Mouse (Mus musculus) kidney, embryonic 15.5 days (tissue): ENCODE measurements around the gene Nek6. TPM values are rescaled to one million over a fixed set of nuclear protein-coding genes. Genes with fewer than 3 reads are reported as not detected.
A peak's percentile ranks its signal among the peaks of the same experiment; 100 is the strongest.

ENCODE experiments used
- ATAC-seq: fragments of 200-750 bp; cut with Nextera tagmentation; replicated peaks from 2 replicates; pipeline ENCODE4 v1.8.0; 2017; ENCODE audit warnings: moderate TSS enrichment; ENCODE audit not compliant: low FRiP score
- H3K27ac ChIP-seq: fragments of 300-500 bp; sonication (generic); 2 replicates; pipeline ENCODE4 v1.5.1; 2015; ENCODE audit warnings: mild to moderate bottlenecking, inconsistent platforms
- H3K27me3 ChIP-seq: fragments of 300-500 bp; sonication (generic); 2 replicates; pipeline ENCODE4 v1.6.1; 2015; ENCODE audit warnings: inconsistent platforms
- H3K36me3 ChIP-seq: fragments of 300-500 bp; sonication (generic); 2 replicates; pipeline ENCODE4 v1.6.1; 2015; ENCODE audit warnings: inconsistent platforms
- H3K4me1 ChIP-seq: fragments of 300-500 bp; sonication (generic); 2 replicates; pipeline ENCODE4 v1.6.1; 2015; ENCODE audit warnings: inconsistent platforms
- H3K4me2 ChIP-seq: fragments of 300-500 bp; sonication (generic); 2 replicates; pipeline ENCODE4 v1.6.1; 2015; ENCODE audit warnings: moderate library complexity, mild to moderate bottlenecking, inconsistent platforms
- H3K4me3 ChIP-seq: fragments of 300-500 bp; sonication (generic); replicated peaks from 2 replicates; pipeline ENCODE4 v1.5.1; 2015; ENCODE audit warnings: mild to moderate bottlenecking, inconsistent platforms
- H3K9ac ChIP-seq: fragments of 300-500 bp; sonication (generic); 2 replicates; pipeline ENCODE4 v1.6.1; 2015; ENCODE audit warnings: mild to moderate bottlenecking, inconsistent platforms
- H3K9me3 ChIP-seq: fragments of 300-500 bp; sonication (generic); replicated peaks from 2 replicates; pipeline ENCODE4 v1.6.1; 2016; ENCODE audit warnings: inconsistent platforms
- WGBS: fragments of 180-500 bp; shearing (Covaris S2); methylation state at CpG from one replicate; pipeline ENCODE4 v1.1.7; 2015; ENCODE audit warnings: mixed read lengths; 5-methylcytosine and 5-hydroxymethylcytosine counted together
- polyA plus RNA-seq: library from polyadenylated mRNA; unstranded; fragments of >200 nt; fragmentation: Nextera tagmentation; extraction: Ambion mirVana; gene quantifications from 2 replicates; pipeline ENCODE4 v1.2.1, GENCODE M21; 2015

Gene Nek6
- polyA plus RNA-seq, 1 experiment from 2014 or later: 73.1 TPM

GRCm38 (mm10) chr2:38512308-38513182, 1.1 kb downstream of the Nek6 start:
- peak overlapping the region; percentile 85 for H3K4me3 ChIP-seq
- H3K4me2 ChIP-seq: peak overlapping the region; percentile 73
- H3K9me3 ChIP-seq: no peaks in the 10 kb centered on the region
- ATAC-seq: no peak
- H3K27ac ChIP-seq: peak overlapping the region; percentile 86
- peaks cover 51% of the 10 kb centered on the region for H3K4me1 ChIP-seq
- H3K27me3 ChIP-seq: no peaks in the 10 kb centered on the region
- whole genome bisulfite sequencing: 7% methylated on average over 16 of the region's 16 CpGs
- peak overlapping the region; percentile 82 for H3K9ac ChIP-seq
- no peaks in the 10 kb centered on the region for H3K36me3 ChIP-seq

GRCm38 (mm10) chr2:38513183-38513529, 1.7 kb downstream of the Nek6 start:
- Histone ChIP-seq H3K4me1 (peaks cover 51% of the 10 kb centered on the region), H3K36me3 (no peaks in the 10 kb centered on the region), H3K27ac (peak overlapping the region; percentile 86), H3K9ac (peak overlapping the region; percentile 27; the same call in 1 of the 2 replicates), H3K4me2 (peak overlapping the region; percentile 73), H3K27me3 (no peaks in the 10 kb centered on the region), H3K9me3 (no peaks in the 10 kb centered on the region), H3K4me3 (peak overlapping the region; percentile 85)
- WGBS: 60% methylated on average over 2 of the region's 2 CpGs
- no peak for ATAC-seq

- 47% methylated on average over 7 of the region's 7 CpGs for WGBS
- H3K27ac ChIP-seq: no peak overlapping the region
- H3K27me3 ChIP-seq: no peaks in the 10 kb centered on the region
- no peak overlapping the region for H3K9ac ChIP-seq
- H3K4me1 ChIP-seq: peaks cover 57% of the 10 kb centered on the region
- H3K36me3 ChIP-seq: peaks cover 2% of the 10 kb centered on the region; the same call in 1 of the 2 replicates
- H3K4me2 ChIP-seq: no peak overlapping the region
- no peaks in the 10 kb centered on the region for H3K9me3 ChIP-seq
- no peak for ATAC-seq
- H3K4me3 ChIP-seq: no peak overlapping the region
These were observed 3.0 kb downstream of the Nek6 start for GRCm38 (mm10) chr2:38514411-38514810.

- no peak overlapping the region for H3K4me3 ChIP-seq
- ATAC-seq: no peak
- no peaks in the 10 kb centered on the region for H3K9me3 ChIP-seq
- H3K27ac ChIP-seq: no peak overlapping the region
- H3K36me3 ChIP-seq: peaks cover 2% of the 10 kb centered on the region; the same call in 1 of the 2 replicates
- H3K4me1 ChIP-seq: peaks cover 57% of the 10 kb centered on the region
- no peak overlapping the region for H3K4me2 ChIP-seq
- WGBS: 41% methylated on average over 6 of the region's 6 CpGs
- H3K27me3 ChIP-seq: no peaks in the 10 kb centered on the region
- H3K9ac ChIP-seq: peak overlapping the region; percentile 14; the same call in 1 of the 2 replicates
These were observed 4.0 kb downstream of the Nek6 start for GRCm38 (mm10) chr2:38515446-38515845.

- Histone ChIP-seq H3K9me3 (no peaks in the 10 kb centered on the region), H3K36me3 (peaks cover 2% of the 10 kb centered on the region; the same call in 1 of the 2 replicates), H3K4me2 (no peak overlapping the region), H3K9ac (no peak overlapping the region), H3K27ac (no peak overlapping the region), H3K4me1 (peaks cover 55% of the 10 kb centered on the region), H3K4me3 (no peak overlapping the region), H3K27me3 (no peaks in the 10 kb centered on the region)
- no peak for ATAC-seq
- WGBS: 57% methylated on average over 3 of the region's 3 CpGs
These were observed 5.0 kb downstream of the Nek6 start for GRCm38 (mm10) chr2:38516471-38516870.

- Histone ChIP-seq H3K27me3 (no peaks in the 10 kb centered on the region), H3K9me3 (no peaks in the 10 kb centered on the region), H3K36me3 (peaks cover 2% of the 10 kb centered on the region; the same call in 1 of the 2 replicates), H3K9ac (no peak overlapping the region), H3K4me3 (no peak overlapping the region), H3K4me2 (no peak overlapping the region), H3K4me1 (peaks cover 55% of the 10 kb centered on the region), H3K27ac (no peak overlapping the region)
- ATAC-seq: no peak
- 51% methylated on average over 6 of the region's 6 CpGs for WGBS
These were observed 5.6 kb downstream of the Nek6 start for GRCm38 (mm10) chr2:38517045-38517444.

GRCm38 (mm10) chr2:38518719-38519118, 7.3 kb downstream of the Nek6 start:
- H3K4me1 ChIP-seq: peaks cover 44% of the 10 kb centered on the region
- no peak for ATAC-seq
- peaks cover 2% of the 10 kb centered on the region; the same call in 1 of the 2 replicates for H3K36me3 ChIP-seq
- H3K27me3 ChIP-seq: no peaks in the 10 kb centered on the region
- no peak overlapping the region for H3K9ac ChIP-seq
- WGBS: 85% methylated on average over 5 of the region's 5 CpGs
- no peak overlapping the region for H3K4me2 ChIP-seq
- no peak overlapping the region for H3K4me3 ChIP-seq
- H3K9me3 ChIP-seq: no peaks in the 10 kb centered on the region
- H3K27ac ChIP-seq: no peak overlapping the region

- Histone ChIP-seq H3K4me2 (no peak overlapping the region), H3K4me3 (no peak overlapping the region), H3K9me3 (no peaks in the 10 kb centered on the region), H3K4me1 (peaks cover 37% of the 10 kb centered on the region), H3K27ac (no peak overlapping the region), H3K9ac (no peak overlapping the region), H3K27me3 (no peaks in the 10 kb centered on the region), H3K36me3 (peaks cover 2% of the 10 kb centered on the region; the same call in 1 of the 2 replicates)
- ATAC-seq: no peak
- WGBS: 79% methylated on average over 11 of the region's 11 CpGs
These were observed 8.5 kb downstream of the Nek6 start for GRCm38 (mm10) chr2:38519934-38520333.

GRCm38 (mm10) chr2:38521618-38522017, 10.2 kb downstream of the Nek6 start:
- no peak overlapping the region for H3K9ac ChIP-seq
- H3K36me3 ChIP-seq: peaks cover 2% of the 10 kb centered on the region; the same call in 1 of the 2 replicates
- H3K9me3 ChIP-seq: no peaks in the 10 kb centered on the region
- H3K4me1 ChIP-seq: peaks cover 22% of the 10 kb centered on the region
- 90% methylated on average over 12 of the region's 12 CpGs for WGBS
- no peak overlapping the region for H3K27ac ChIP-seq
- no peak for ATAC-seq
- no peak overlapping the region for H3K4me2 ChIP-seq
- no peak overlapping the region for H3K4me3 ChIP-seq
- no peaks in the 10 kb centered on the region for H3K27me3 ChIP-seq

- 59% methylated on average over 2 of the region's 2 CpGs for WGBS
- Histone ChIP-seq H3K9me3 (no peaks in the 10 kb centered on the region), H3K4me1 (peaks cover 16% of the 10 kb centered on the region; the same call in 1 of the 2 replicates), H3K4me3 (no peak overlapping the region), H3K4me2 (no peak overlapping the region), H3K9ac (no peak overlapping the region), H3K36me3 (peaks cover 2% of the 10 kb centered on the region; the same call in 1 of the 2 replicates), H3K27ac (0 out of 2 replicates have a peak overlapping the region, but pooled peaks have one; percentile 14), H3K27me3 (no peaks in the 10 kb centered on the region)
- no peak for ATAC-seq
These were observed 10.9 kb downstream of the Nek6 start for GRCm38 (mm10) chr2:38522354-38522753.

GRCm38 (mm10) chr2:38523781-38524445, 12.5 kb downstream of the Nek6 start:
- no peak overlapping the region for H3K9ac ChIP-seq
- H3K27ac ChIP-seq: no peak overlapping the region
- WGBS: 74% methylated on average over 9 of the region's 10 CpGs
- no peaks in the 10 kb centered on the region for H3K27me3 ChIP-seq
- peaks cover 2% of the 10 kb centered on the region; the same call in 1 of the 2 replicates for H3K36me3 ChIP-seq
- peaks cover 10% of the 10 kb centered on the region; the same call in 1 of the 2 replicates for H3K4me1 ChIP-seq
- H3K4me3 ChIP-seq: no peak overlapping the region
- no peaks in the 10 kb centered on the region for H3K9me3 ChIP-seq
- no peak for ATAC-seq
- no peak overlapping the region for H3K4me2 ChIP-seq

- Histone ChIP-seq H3K27me3 (no peaks in the 10 kb centered on the region), H3K9ac (no peak overlapping the region), H3K36me3 (no peaks in the 10 kb centered on the region), H3K4me2 (no peak overlapping the region), H3K4me3 (no peak overlapping the region), H3K27ac (no peak overlapping the region), H3K4me1 (peaks cover 17% of the 10 kb centered on the region), H3K9me3 (no peaks in the 10 kb centered on the region)
- 79% methylated on average over 3 of the region's 3 CpGs for WGBS
- ATAC-seq: no peak
These were observed 13.6 kb downstream of the Nek6 start for GRCm38 (mm10) chr2:38525034-38525433.
